Mouse (Mus musculus) heart, adult 10 weeks (tissue): Measurements from ENCODE around the gene Vmn2r-ps130. TPM values are rescaled to one million over a fixed set of nuclear protein-coding genes. Genes with fewer than 3 reads are reported as not detected.

Experiments used
- polyA plus RNA-seq: library from polyadenylated mRNA; stranded (reverse); fragments of 350-450 nt; fragmentation: Illumina TruSeq; extraction: RNeasy Lipid Tissue Mini Kit (QIAGEN cat#74804); gene quantifications from one replicate; pipeline ENCODE4 v1.2.3, GENCODE M21; 2014; ENCODE audit warnings: low read depth, low replicate concordance

Gene Vmn2r-ps130
- polyA plus RNA-seq: not detected

GRCm38 (mm10) chr17:23060866-23061265, at the start of gene Vmn2r-ps130:
Vmn2r-ps130 (plus strand) TSS chr17:23061166.

Other genes starting within 250 kb of the Vmn2r-ps130 start
- 9.6 TPM for gene Zfp945, start 194.0 kb upstream of the Vmn2r-ps130 start, polyA plus RNA-seq
- not detected for gene Vmn2r113, start 118.2 kb upstream of the Vmn2r-ps130 start, polyA plus RNA-seq
- 3.5 TPM for gene Zfp40, start 132.1 kb downstream of the Vmn2r-ps130 start, polyA plus RNA-seq